Mouse (Mus musculus) hindbrain, embryonic 13.5 days (tissue): ENCODE measurements around the gene Fam131c. TPM values are rescaled to one million over a fixed set of nuclear protein-coding genes. Genes with fewer than 3 reads are reported as not detected.

Source experiments
- ATAC-seq: fragments of 200-750 bp; cut with Nextera tagmentation; 2 replicates; pipeline ENCODE4 v1.8.0; 2017; ENCODE audit warnings: moderate TSS enrichment; ENCODE audit not compliant: low FRiP score
- H3K27ac ChIP-seq: fragments of 300-500 bp; sonication (generic); 2 replicates; pipeline ENCODE4 v1.5.1; 2015; ENCODE audit warnings: inconsistent platforms, mild to moderate bottlenecking, moderate library complexity
- H3K27me3 ChIP-seq: fragments of 300-500 bp; sonication (generic); 2 replicates; pipeline ENCODE4 v1.6.1; 2015; ENCODE audit warnings: mild to moderate bottlenecking, inconsistent platforms
- H3K36me3 ChIP-seq: fragments of 300-500 bp; sonication (generic); 2 replicates; pipeline ENCODE4 v1.6.1; 2015; ENCODE audit warnings: mild to moderate bottlenecking, inconsistent platforms
- H3K4me1 ChIP-seq: fragments of 300-500 bp; sonication (generic); replicated peaks from 2 replicates; pipeline ENCODE4 v1.6.1; 2015; ENCODE audit warnings: inconsistent platforms
- H3K4me2 ChIP-seq: fragments of 300-500 bp; sonication (generic); 2 replicates; pipeline ENCODE4 v1.6.1; 2015; ENCODE audit warnings: inconsistent platforms, mild to moderate bottlenecking, moderate library complexity
- H3K4me3 ChIP-seq: fragments of 300-500 bp; sonication (generic); 2 replicates; pipeline ENCODE4 v1.5.1; 2015; ENCODE audit warnings: mild to moderate bottlenecking, inconsistent platforms
- H3K9ac ChIP-seq: fragments of 300-500 bp; sonication (generic); 2 replicates; pipeline ENCODE4 v1.6.1; 2015; ENCODE audit warnings: mild to moderate bottlenecking, inconsistent platforms
- H3K9me3 ChIP-seq: fragments of 300-500 bp; sonication (generic); 2 replicates; pipeline ENCODE4 v1.6.1; 2016; ENCODE audit warnings: inconsistent platforms
- WGBS: fragments of 180-500 bp; shearing (Covaris S2); methylation state at CpG from one replicate; pipeline ENCODE4 v1.1.7; 2015; 5-methylcytosine and 5-hydroxymethylcytosine counted together
- polyA plus RNA-seq: library from polyadenylated mRNA; unstranded; fragments of >200 nt; fragmentation: Nextera tagmentation; extraction: Ambion mirVana; gene quantifications from 2 replicates; pipeline ENCODE4 v1.2.1, GENCODE M21; 2015

Gene Fam131c
- polyA plus RNA-seq, 1 experiment from 2014 or later = 11.7 TPM

GRCm38 (mm10) chr4:141337986-141338385 is 30.0 kb upstream of the Fam131c start:
- Histone ChIP-seq H3K27me3 (0 out of 2 replicates have a peak, but pooled peaks cover 8% of the 10 kb centered on the region), H3K27ac (peak overlapping the region; percentile 35; the same call in 1 of the 2 replicates), H3K4me2 (0 out of 2 replicates have a peak overlapping the region, but pooled peaks have one; percentile 4), H3K4me3 (no peak overlapping the region), H3K9ac (peak overlapping the region; percentile 14; the same call in 1 of the 2 replicates), H3K4me1 (peaks cover 41% of the 10 kb centered on the region), H3K36me3 (no peaks in the 10 kb centered on the region), H3K9me3 (no peaks in the 10 kb centered on the region)
- 43% methylated on average over 6 of the region's 6 CpGs for WGBS
- ATAC-seq = no peak

DNA sequence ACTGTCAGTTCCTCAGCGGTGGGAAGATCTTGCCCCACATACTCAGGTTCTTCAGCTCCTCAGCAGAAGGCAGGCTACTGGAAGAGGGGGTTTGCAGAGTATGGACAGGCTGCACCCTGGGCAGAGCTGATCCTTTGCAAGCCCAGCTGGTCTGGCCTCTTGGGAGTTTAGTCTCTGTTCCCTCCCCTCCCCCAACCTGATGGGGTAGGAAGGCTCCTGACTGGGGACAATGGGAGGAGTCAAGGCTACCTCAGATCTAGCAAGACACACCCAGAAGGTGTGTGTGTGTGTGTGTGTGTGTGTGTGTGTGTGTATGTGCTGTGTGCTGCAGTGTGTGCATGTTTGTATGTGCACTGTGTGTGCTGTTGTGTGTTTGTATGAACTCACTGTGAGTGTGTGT is 29.2 kb upstream of the Fam131c start:
- WGBS = 22% methylated on average over 1 of the region's 1 CpGs
- no peak for ATAC-seq
- Histone ChIP-seq H3K27ac (no peak overlapping the region), H3K36me3 (no peaks in the 10 kb centered on the region), H3K27me3 (0 out of 2 replicates have a peak, but pooled peaks cover 3% of the 10 kb centered on the region), H3K4me2 (no peak overlapping the region), H3K4me3 (no peak overlapping the region), H3K9ac (no peak overlapping the region), H3K4me1 (peaks cover 41% of the 10 kb centered on the region), H3K9me3 (no peaks in the 10 kb centered on the region)

- no peaks in the 10 kb centered on the region for H3K9me3 ChIP-seq
- 0 out of 2 replicates have a peak, but pooled peaks cover 3% of the 10 kb centered on the region for H3K27me3 ChIP-seq
- no peak overlapping the region for H3K9ac ChIP-seq
- no peak overlapping the region for H3K27ac ChIP-seq
- no peak overlapping the region for H3K4me2 ChIP-seq
- no peak overlapping the region for H3K4me3 ChIP-seq
- no peaks in the 10 kb centered on the region for H3K36me3 ChIP-seq
- 63% methylated on average over 7 of the region's 7 CpGs for WGBS
- no peak for ATAC-seq
- peaks cover 20% of the 10 kb centered on the region for H3K4me1 ChIP-seq
These were observed 26.5 kb upstream of the Fam131c start for GRCm38 (mm10) chr4:141341477-141341876.

- ATAC-seq = no peak
- WGBS = 70% methylated on average over 7 of the region's 7 CpGs
These were observed 24.5 kb upstream of the Fam131c start for GRCm38 (mm10) chr4:141343515-141343914.

GRCm38 (mm10) chr4:141345219-141345618 is 22.8 kb upstream of the Fam131c start:
- H3K36me3 ChIP-seq = no peaks in the 10 kb centered on the region
- no peaks in the 10 kb centered on the region for H3K9me3 ChIP-seq
- no peak overlapping the region for H3K27ac ChIP-seq
- H3K27me3 ChIP-seq = 0 out of 2 replicates have a peak, but pooled peaks cover 3% of the 10 kb centered on the region
- ATAC-seq = no peak
- 0 out of 2 replicates have a peak, but pooled peaks cover 5% of the 10 kb centered on the region for H3K4me1 ChIP-seq
- H3K4me2 ChIP-seq = no peak overlapping the region
- H3K4me3 ChIP-seq = no peak overlapping the region
- 88% methylated on average over 12 of the region's 12 CpGs for WGBS
- H3K9ac ChIP-seq = no peak overlapping the region

More at GRCm38 (mm10) chr4:141343515-141343914, 24.5 kb upstream of the Fam131c start:
- no peak overlapping the region for H3K27ac ChIP-seq
- no peak overlapping the region for H3K4me3 ChIP-seq
- no peaks in the 10 kb centered on the region for H3K36me3 ChIP-seq
- no peak overlapping the region for H3K9ac ChIP-seq
- H3K9me3 ChIP-seq = no peaks in the 10 kb centered on the region
- H3K27me3 ChIP-seq = no peaks in the 10 kb centered on the region
- peaks cover 15% of the 10 kb centered on the region for H3K4me1 ChIP-seq
- no peak overlapping the region for H3K4me2 ChIP-seq

GRCm38 (mm10) chr4:141347365-141347797 is 20.6 kb upstream of the Fam131c start:
- 0 out of 2 replicates have a peak, but pooled peaks cover 3% of the 10 kb centered on the region for H3K27me3 ChIP-seq
- no peak for ATAC-seq
- no peaks in the 10 kb centered on the region for H3K9me3 ChIP-seq
- 70% methylated on average over 8 of the region's 8 CpGs for WGBS
- H3K36me3 ChIP-seq = no peaks in the 10 kb centered on the region
- H3K9ac ChIP-seq = no peak overlapping the region
- H3K4me2 ChIP-seq = no peak overlapping the region
- H3K4me3 ChIP-seq = no peak overlapping the region
- 0 out of 2 replicates have a peak, but pooled peaks cover 5% of the 10 kb centered on the region for H3K4me1 ChIP-seq
- H3K27ac ChIP-seq = no peak overlapping the region

DNA sequence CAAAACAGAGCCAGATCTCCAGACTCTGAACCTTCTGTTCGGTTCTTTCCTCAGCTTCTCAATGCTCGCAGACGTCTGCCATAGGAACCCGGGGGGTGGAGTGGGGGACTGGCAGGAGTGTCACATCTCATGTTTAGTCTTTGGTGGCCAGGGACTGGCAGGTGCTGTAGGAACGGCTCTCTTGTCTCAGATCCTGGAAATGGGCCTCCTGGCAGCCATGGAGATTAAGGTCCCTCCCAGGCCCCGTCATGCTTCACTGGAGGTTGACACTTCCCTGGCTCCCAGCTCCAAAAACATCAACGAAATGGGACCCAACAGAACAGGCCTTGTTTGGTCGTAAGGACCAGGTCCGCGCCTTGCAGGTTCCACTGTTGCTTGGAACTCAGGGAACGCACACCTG is 19.4 kb upstream of the Fam131c start:
- Histone ChIP-seq H3K9ac (no peak overlapping the region), H3K27me3 (0 out of 2 replicates have a peak, but pooled peaks cover 3% of the 10 kb centered on the region), H3K36me3 (no peaks in the 10 kb centered on the region), H3K27ac (no peak overlapping the region), H3K4me1 (0 out of 2 replicates have a peak, but pooled peaks cover 5% of the 10 kb centered on the region), H3K4me3 (no peak overlapping the region), H3K9me3 (no peaks in the 10 kb centered on the region), H3K4me2 (no peak overlapping the region)
- WGBS = 74% methylated on average over 11 of the region's 11 CpGs
- ATAC-seq = no peak

GRCm38 (mm10) chr4:141350015-141350414 is 18.0 kb upstream of the Fam131c start:
- Histone ChIP-seq H3K9me3 (no peaks in the 10 kb centered on the region), H3K27me3 (0 out of 2 replicates have a peak, but pooled peaks cover 3% of the 10 kb centered on the region), H3K36me3 (no peaks in the 10 kb centered on the region), H3K4me2 (no peak overlapping the region), H3K27ac (no peak overlapping the region), H3K9ac (no peak overlapping the region), H3K4me1 (0 out of 2 replicates have a peak, but pooled peaks cover 5% of the 10 kb centered on the region), H3K4me3 (no peak overlapping the region)
- WGBS = 82% methylated on average over 12 of the region's 12 CpGs
- no peak for ATAC-seq

DNA sequence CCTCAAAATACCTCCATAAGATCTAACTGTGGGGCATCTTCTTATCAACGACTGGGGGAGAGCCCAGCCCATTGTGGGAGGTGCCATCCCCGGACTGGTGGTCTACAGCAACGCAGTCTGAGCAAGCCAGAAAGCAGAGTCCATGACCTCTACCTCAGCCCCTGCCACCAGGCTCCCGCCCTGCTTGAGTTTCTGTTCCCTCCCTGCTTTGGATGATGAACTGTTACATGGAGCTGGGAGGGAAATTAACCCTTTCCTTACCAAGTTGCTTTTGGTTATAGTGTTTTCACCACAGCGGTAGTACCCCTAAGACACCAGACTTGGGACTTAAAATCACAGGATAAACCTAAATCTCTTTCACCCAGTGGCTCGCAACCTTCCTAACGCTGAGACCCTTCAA is 16.0 kb upstream of the Fam131c start:
- no peaks in the 10 kb centered on the region for H3K36me3 ChIP-seq
- no peak for ATAC-seq
- no peak overlapping the region for H3K4me2 ChIP-seq
- H3K4me1 ChIP-seq = 0 out of 2 replicates have a peak, but pooled peaks cover 5% of the 10 kb centered on the region
- 63% methylated on average over 7 of the region's 7 CpGs for WGBS
- H3K4me3 ChIP-seq = no peak overlapping the region
- H3K9me3 ChIP-seq = no peaks in the 10 kb centered on the region
- H3K27me3 ChIP-seq = 0 out of 2 replicates have a peak, but pooled peaks cover 3% of the 10 kb centered on the region
- H3K27ac ChIP-seq = no peak overlapping the region
- no peak overlapping the region for H3K9ac ChIP-seq

GRCm38 (mm10) chr4:141352986-141353385 is 15.0 kb upstream of the Fam131c start:
- Histone ChIP-seq H3K9me3 (no peaks in the 10 kb centered on the region), H3K27me3 (0 out of 2 replicates have a peak, but pooled peaks cover 3% of the 10 kb centered on the region), H3K4me3 (no peak overlapping the region), H3K4me2 (no peak overlapping the region), H3K36me3 (no peaks in the 10 kb centered on the region), H3K9ac (no peak overlapping the region), H3K27ac (no peak overlapping the region), H3K4me1 (no peaks in the 10 kb centered on the region)
- no peak for ATAC-seq
- WGBS = 75% methylated on average over 5 of the region's 5 CpGs

GRCm38 (mm10) chr4:141353868-141354267 is 14.2 kb upstream of the Fam131c start:
- H3K9me3 ChIP-seq = no peaks in the 10 kb centered on the region
- no peak for ATAC-seq
- no peak overlapping the region for H3K4me3 ChIP-seq
- H3K27me3 ChIP-seq = 0 out of 2 replicates have a peak, but pooled peaks cover 1% of the 10 kb centered on the region
- no peaks in the 10 kb centered on the region for H3K36me3 ChIP-seq
- H3K27ac ChIP-seq = no peak overlapping the region
- no peak overlapping the region for H3K9ac ChIP-seq
- 73% methylated on average over 8 of the region's 8 CpGs for WGBS
- H3K4me1 ChIP-seq = no peaks in the 10 kb centered on the region
- no peak overlapping the region for H3K4me2 ChIP-seq

- Histone ChIP-seq H3K4me3 (no peak overlapping the region), H3K4me2 (no peak overlapping the region), H3K9me3 (no peaks in the 10 kb centered on the region), H3K27ac (no peak overlapping the region), H3K27me3 (peaks cover 15% of the 10 kb centered on the region), H3K4me1 (peaks cover 8% of the 10 kb centered on the region), H3K9ac (no peak overlapping the region), H3K36me3 (no peaks in the 10 kb centered on the region)
- ATAC-seq = no peak
These were observed 10.2 kb upstream of the Fam131c start for GRCm38 (mm10) chr4:141357811-141358210.

- Histone ChIP-seq H3K9me3 (no peaks in the 10 kb centered on the region), H3K4me3 (no peak overlapping the region), H3K9ac (no peak overlapping the region), H3K4me2 (no peak overlapping the region), H3K27me3 (peaks cover 22% of the 10 kb centered on the region), H3K4me1 (peaks cover 11% of the 10 kb centered on the region), H3K36me3 (no peaks in the 10 kb centered on the region), H3K27ac (no peak overlapping the region)
- WGBS = 86% methylated on average over 6 of the region's 6 CpGs
- ATAC-seq = no peak
These were observed 8.8 kb upstream of the Fam131c start for GRCm38 (mm10) chr4:141359222-141359621.
